Mouse (Mus musculus): ENCODE results near the gene Gemin5. TPM values are rescaled to one million over a fixed set of nuclear protein-coding genes. Genes with fewer than 3 reads are reported as not detected.

Gene Gemin5
- polyA plus RNA-seq, 1 experiment: 6.1 TPM

DNA sequence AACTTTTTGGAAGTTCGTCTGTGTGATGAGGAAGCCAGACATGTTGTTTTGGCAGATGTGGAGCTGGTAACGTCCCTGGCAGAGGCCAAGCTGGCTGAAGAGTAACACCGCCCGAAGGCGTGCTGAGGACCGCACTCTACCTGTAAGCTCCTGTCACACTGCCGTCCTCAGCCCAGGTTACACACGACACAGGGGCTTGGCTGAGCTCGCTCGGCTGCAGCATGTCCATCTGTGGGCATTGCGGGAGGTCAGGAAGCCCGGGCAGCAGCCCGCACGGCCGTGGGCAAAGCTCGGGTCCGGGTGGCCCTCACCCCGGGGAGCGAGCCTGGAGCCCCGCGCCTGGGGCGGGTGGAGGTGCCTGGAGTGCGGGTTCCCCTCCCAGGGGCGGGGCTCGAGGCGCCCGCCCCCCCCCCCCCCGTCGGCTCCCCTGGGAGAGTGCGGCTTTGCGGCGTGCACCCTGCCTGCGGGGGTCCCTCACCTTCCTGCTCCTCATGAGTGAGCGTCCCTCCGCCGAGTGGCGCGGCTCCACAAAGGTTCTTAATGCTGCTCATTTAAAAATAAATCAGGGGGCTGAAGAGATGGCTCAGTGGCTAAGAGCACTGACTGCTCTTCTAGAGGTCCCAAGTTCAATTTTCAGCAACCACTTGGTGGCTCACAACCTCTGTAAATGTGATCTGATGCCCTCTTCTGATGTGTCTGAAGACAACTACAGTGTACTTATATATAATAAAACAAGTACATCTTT is 70.5 kb downstream of the Gemin5 start:
- DNase-seq (ENCODE audit: low read depth in 1 of 2, low spot score in 2 of 2): peak in 1 of 2 experiments; percentile 17
- TF ChIP-seq POLR2A (IDR thresholded peaks at IDR 0.05; ENCODE audit: low read depth, low read length) (no peak), CTCF (IDR thresholded peaks at IDR 0.05; ENCODE audit: extremely low read depth, insufficient read depth, insufficient read length, insufficient replicate concordance) (no peak)
- Histone ChIP-seq H3K27me3 (ENCODE audit: control insufficient read depth, insufficient read depth, low read length) (no peaks in the 10 kb centered on the region), H3K4me3 (ENCODE audit: extremely low read depth, insufficient read depth, insufficient read length) (peak overlapping the region; percentile 56), H3K4me1 (ENCODE audit: control insufficient read depth, insufficient read depth, insufficient read length) (peaks cover 9% of the 10 kb centered on the region; the same call in 1 of the 2 replicates), H3K36me3 (ENCODE audit: control insufficient read depth, insufficient read depth, low read length) (no peaks in the 10 kb centered on the region), H3K27ac (ENCODE audit: insufficient read depth, low read length) (peak overlapping the region; percentile 29)
- 9% methylated on average over 28 of the region's 38 CpGs for WGBS

- TF ChIP-seq POLR2A (IDR thresholded peaks at IDR 0.05; ENCODE audit: low read depth, low read length): no peak
- no peak for TF ChIP-seq CTCF (IDR thresholded peaks at IDR 0.05; ENCODE audit: extremely low read depth, insufficient read depth, insufficient read length, insufficient replicate concordance)
- H3K27me3 ChIP-seq (ENCODE audit: control insufficient read depth, insufficient read depth, low read length): no peaks in the 10 kb centered on the region
- H3K27ac ChIP-seq (ENCODE audit: insufficient read depth, low read length): peak overlapping the region; percentile 29; the same call in 1 of the 2 replicates
- peak overlapping the region; percentile 55; the same call in 1 of the 2 replicates for H3K4me3 ChIP-seq (ENCODE audit: extremely low read depth, insufficient read depth, insufficient read length)
- no peaks in the 10 kb centered on the region for H3K36me3 ChIP-seq (ENCODE audit: control insufficient read depth, insufficient read depth, low read length)
- peaks cover 3% of the 10 kb centered on the region; the same call in 1 of the 2 replicates for H3K4me1 ChIP-seq (ENCODE audit: control insufficient read depth, insufficient read depth, insufficient read length)
- no peak for DNase-seq (ENCODE audit: low read depth in 1 of 2, low spot score in 2 of 2)
- WGBS: 76% methylated on average over 20 of the region's 20 CpGs
Observed at GRCm38 (mm10) chr11:58096821-58097620, 71.3 kb downstream of the Gemin5 start.

- Histone ChIP-seq H3K27ac (ENCODE audit: insufficient read depth, low read length) (0 out of 2 replicates have a peak overlapping the region, but pooled peaks have one; percentile 9), H3K4me1 (ENCODE audit: control insufficient read depth, insufficient read depth, insufficient read length) (peaks cover 3% of the 10 kb centered on the region; the same call in 1 of the 2 replicates), H3K4me3 (ENCODE audit: extremely low read depth, insufficient read depth, insufficient read length) (no peak overlapping the region), H3K36me3 (ENCODE audit: control insufficient read depth, insufficient read depth, low read length) (no peaks in the 10 kb centered on the region), H3K27me3 (ENCODE audit: control insufficient read depth, insufficient read depth, low read length) (no peaks in the 10 kb centered on the region)
- WGBS: 15% methylated on average over 5 of the region's 5 CpGs
- DNase-seq (ENCODE audit: low read depth in 1 of 2, low spot score in 2 of 2): peak; percentile 41 to 57
- no peak for TF ChIP-seq POLR2A (IDR thresholded peaks at IDR 0.05; ENCODE audit: low read depth, low read length)
- TF ChIP-seq CTCF (IDR thresholded peaks at IDR 0.05; ENCODE audit: extremely low read depth, insufficient read depth, insufficient read length, insufficient replicate concordance): no peak
Observed at GRCm38 (mm10) chr11:58096160-58096559, 72.2 kb downstream of the Gemin5 start.

DNA sequence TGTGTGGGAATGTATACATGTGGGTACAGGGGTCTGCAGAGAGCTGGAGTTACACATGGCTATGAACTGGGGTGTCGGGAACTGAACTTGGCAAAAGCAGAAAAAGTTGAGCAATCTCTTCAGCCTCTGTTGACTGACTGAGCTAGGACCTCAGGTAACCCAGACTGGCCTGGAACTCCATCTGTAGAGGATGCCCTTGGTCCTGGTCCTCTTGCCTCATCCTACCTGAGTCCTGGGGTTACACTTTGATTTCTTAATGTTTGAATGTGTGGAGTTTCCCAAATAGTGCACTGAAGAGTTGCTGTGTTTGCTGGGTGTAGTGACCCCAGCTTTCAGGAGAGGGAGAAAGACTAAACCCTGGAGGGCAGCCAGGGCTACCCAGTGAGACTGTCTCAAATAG is 72.8 kb downstream of the Gemin5 start:
- H3K36me3 ChIP-seq (ENCODE audit: control insufficient read depth, insufficient read depth, low read length): no peaks in the 10 kb centered on the region
- 89% methylated on average over 1 of the region's 1 CpGs for WGBS
- H3K27me3 ChIP-seq (ENCODE audit: control insufficient read depth, insufficient read depth, low read length): no peaks in the 10 kb centered on the region
- no peak for DNase-seq (ENCODE audit: low read depth in 1 of 2, low spot score in 2 of 2)
- H3K4me1 ChIP-seq (ENCODE audit: control insufficient read depth, insufficient read depth, insufficient read length): peaks cover 3% of the 10 kb centered on the region; the same call in 1 of the 2 replicates
- no peak overlapping the region for H3K27ac ChIP-seq (ENCODE audit: insufficient read depth, low read length)
- H3K4me3 ChIP-seq (ENCODE audit: extremely low read depth, insufficient read depth, insufficient read length): no peak overlapping the region
- no peak for TF ChIP-seq CTCF (IDR thresholded peaks at IDR 0.05; ENCODE audit: extremely low read depth, insufficient read depth, insufficient read length, insufficient replicate concordance)
- no peak for TF ChIP-seq POLR2A (IDR thresholded peaks at IDR 0.05; ENCODE audit: low read depth, low read length)

DNA sequence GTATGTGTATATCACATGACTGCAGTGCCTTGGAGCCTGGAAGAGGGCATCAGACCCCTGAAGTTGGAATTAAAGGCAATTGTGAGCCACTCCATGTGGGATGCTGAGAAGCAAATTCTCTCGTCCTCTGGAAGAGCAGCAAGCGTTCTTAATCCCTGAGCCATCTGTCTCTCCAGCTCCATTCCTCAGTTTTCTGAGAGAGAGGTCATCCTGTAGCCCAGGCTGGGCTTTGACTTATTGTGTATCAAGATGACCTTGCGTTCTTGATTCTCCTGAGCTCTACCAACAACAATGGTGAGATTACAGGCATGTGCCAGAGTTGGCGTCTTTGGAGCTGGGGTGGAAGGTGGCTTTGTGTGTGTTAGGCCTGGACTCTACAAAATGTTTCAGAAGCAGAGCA is 73.6 kb downstream of the Gemin5 start:
- H3K4me1 ChIP-seq (ENCODE audit: control insufficient read depth, insufficient read depth, insufficient read length): peaks cover 3% of the 10 kb centered on the region; the same call in 1 of the 2 replicates
- no peak overlapping the region for H3K27ac ChIP-seq (ENCODE audit: insufficient read depth, low read length)
- 86% methylated on average over 4 of the region's 4 CpGs for whole genome bisulfite sequencing
- no peaks in the 10 kb centered on the region for H3K36me3 ChIP-seq (ENCODE audit: control insufficient read depth, insufficient read depth, low read length)
- no peak for DNase-seq (ENCODE audit: low read depth in 1 of 2, low spot score in 2 of 2)
- no peaks in the 10 kb centered on the region for H3K27me3 ChIP-seq (ENCODE audit: control insufficient read depth, insufficient read depth, low read length)
- H3K4me3 ChIP-seq (ENCODE audit: extremely low read depth, insufficient read depth, insufficient read length): no peak overlapping the region
- TF ChIP-seq POLR2A (IDR thresholded peaks at IDR 0.05; ENCODE audit: low read depth, low read length) (no peak), CTCF (IDR thresholded peaks at IDR 0.05; ENCODE audit: extremely low read depth, insufficient read depth, insufficient read length, insufficient replicate concordance) (no peak)

- no peak for TF ChIP-seq POLR2A (IDR thresholded peaks at IDR 0.05; ENCODE audit: low read depth, low read length)
- TF ChIP-seq CTCF (IDR thresholded peaks at IDR 0.05; ENCODE audit: extremely low read depth, insufficient read depth, insufficient read length, insufficient replicate concordance): no peak
- WGBS: 36% methylated on average over 12 of the region's 12 CpGs
- Histone ChIP-seq H3K27ac (ENCODE audit: insufficient read depth, low read length) (peak within 1 kb of the TSS; percentile 36; the same call in 1 of the 2 replicates), H3K4me3 (ENCODE audit: extremely low read depth, insufficient read depth, insufficient read length) (peak within 1 kb of the TSS; percentile 15; the same call in 1 of the 2 replicates), H3K36me3 (ENCODE audit: control insufficient read depth, insufficient read depth, low read length) (no peaks in the 10 kb centered on the region), H3K27me3 (ENCODE audit: control insufficient read depth, insufficient read depth, low read length) (no peaks in the 10 kb centered on the region), H3K4me1 (ENCODE audit: control insufficient read depth, insufficient read depth, insufficient read length) (peaks cover 3% of the 10 kb centered on the region; the same call in 1 of the 2 replicates)
- DNase-seq (ENCODE audit: low read depth in 1 of 2, low spot score in 2 of 2): no peak
Observed at GRCm38 (mm10) chr11:58093021-58093528, 75.3 kb downstream of the Gemin5 start, which contains the start of gene Gm12248. Gene Gm12248 (minus strand): TSS chr11:58093134.

Data from spleen, adult 2 months (tissue).